Mouse (Mus musculus) liver, adult 2 months (tissue): ENCODE data around the gene Crybg1.

Experiments used
- CTCF ChIP-seq: fragments of 200-500 bp; IDR thresholded peaks from 2 replicates; pipeline ENCODE4 v1.5.1; 2011; ENCODE audit warnings: low read depth, low read length, control low read depth
- POLR2A ChIP-seq: fragments of 200-500 bp; IDR thresholded peaks from 2 replicates; pipeline ENCODE4 v1.6.1; 2011; ENCODE audit warnings: low read length, control low read depth; ENCODE audit not compliant: insufficient read depth; ENCODE audit errors: extremely low read depth

GRCm38 (mm10) chr10:44020141-44020540 is 128.5 kb downstream of the Crybg1 start:
- TF ChIP-seq CTCF (no peak), POLR2A (no peak)
